Mouse (Mus musculus) hindbrain, embryonic 16.5 days (tissue): ENCODE results near the gene Elmod3. TPM values are rescaled to one million over a fixed set of nuclear protein-coding genes. Genes with fewer than 3 reads are reported as not detected.

Experiments
- ATAC-seq: fragments of 200-750 bp; cut with Nextera tagmentation; 2 replicates; pipeline ENCODE4 v1.8.0; 2017; ENCODE audit warnings: moderate TSS enrichment, moderate library complexity
- H3K27ac ChIP-seq: fragments of 300-500 bp; sonication (generic); 2 replicates; pipeline ENCODE4 v1.5.1; 2014; ENCODE audit warnings: low read depth, mild to moderate bottlenecking, control low read depth, low read length, moderate library complexity
- H3K27me3 ChIP-seq: fragments of 300-500 bp; sonication (generic); replicated peaks from 2 replicates; pipeline ENCODE4 v1.6.1; 2014; ENCODE audit warnings: low read length; ENCODE audit not compliant: control insufficient read depth, insufficient read depth
- H3K36me3 ChIP-seq: fragments of 300-500 bp; sonication (generic); 2 replicates; pipeline ENCODE4 v1.6.1; 2014; ENCODE audit warnings: mild to moderate bottlenecking, low read length, moderate library complexity, mixed read lengths; ENCODE audit not compliant: control insufficient read depth, insufficient read depth
- H3K4me1 ChIP-seq: fragments of 300-500 bp; sonication (generic); 2 replicates; pipeline ENCODE4 v1.6.1; 2014; ENCODE audit warnings: low read depth, low read length; ENCODE audit not compliant: control insufficient read depth, insufficient read depth
- H3K4me2 ChIP-seq: fragments of 300-500 bp; sonication (generic); 2 replicates; pipeline ENCODE4 v1.6.1; 2014; ENCODE audit warnings: mild to moderate bottlenecking, low read length, control low read depth, moderate library complexity
- H3K4me3 ChIP-seq: fragments of 300-500 bp; sonication (generic); 2 replicates; pipeline ENCODE4 v1.5.1; 2014; ENCODE audit warnings: mild to moderate bottlenecking, low read length, control low read depth, moderate library complexity
- H3K9ac ChIP-seq: fragments of 300-500 bp; sonication (generic); 2 replicates; pipeline ENCODE4 v1.6.1; 2014; ENCODE audit warnings: low read depth, mild to moderate bottlenecking, control low read depth, low read length, moderate library complexity
- H3K9me3 ChIP-seq: fragments of 300-500 bp; sonication (generic); 2 replicates; pipeline ENCODE4 v1.6.1; 2014; ENCODE audit warnings: mild to moderate bottlenecking, low read length, moderate library complexity; ENCODE audit not compliant: control insufficient read depth
- WGBS: fragments of 180-500 bp; shearing (Covaris S2); extraction: QIAGEN DNeasy Blood & Tissue Kit; methylation state at CpG from one replicate; pipeline ENCODE4 v1.1.7; 2014; 5-methylcytosine and 5-hydroxymethylcytosine counted together
- polyA plus RNA-seq: library from polyadenylated mRNA; unstranded; fragments of >200 nt; fragmentation: Nextera tagmentation; extraction: Ambion mirVana; gene quantifications from 2 replicates; pipeline ENCODE4 v1.2.1, GENCODE M21; 2015

Elmod3 gene
- polyA plus RNA-seq, 1 experiment from 2014 or later, result 17.3 TPM

DNA sequence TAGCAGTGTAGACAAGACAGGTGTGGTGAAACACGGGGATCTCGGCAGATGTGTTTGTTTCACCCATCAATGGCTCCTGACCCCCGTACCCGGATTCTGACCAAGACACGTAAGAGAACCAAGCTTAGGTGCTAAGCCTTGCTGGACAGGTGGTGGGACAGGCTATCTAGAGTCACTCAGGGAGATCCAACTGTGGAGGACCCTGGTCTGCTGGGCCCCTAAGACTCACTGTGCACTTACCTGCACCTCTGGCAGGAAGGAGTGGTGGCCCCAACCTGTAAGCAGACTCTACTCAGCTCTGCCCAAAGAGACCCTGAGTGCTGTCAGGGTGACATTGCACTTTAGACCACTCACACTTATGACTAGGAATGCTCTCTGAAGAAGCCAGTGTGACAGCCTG is 77.3 kb downstream of the Elmod3 start:
- no peaks in the 10 kb centered on the region for H3K9me3 ChIP-seq
- no peak overlapping the region for H3K4me2 ChIP-seq
- no peaks in the 10 kb centered on the region for H3K36me3 ChIP-seq
- no peak for ATAC-seq
- H3K27ac ChIP-seq, result peak overlapping the region; percentile 95
- WGBS, result 93% methylated on average over 5 of the region's 5 CpGs
- H3K27me3 ChIP-seq, result no peaks in the 10 kb centered on the region
- no peak overlapping the region for H3K9ac ChIP-seq
- no peak overlapping the region for H3K4me3 ChIP-seq
- peaks cover 15% of the 10 kb centered on the region for H3K4me1 ChIP-seq

DNA sequence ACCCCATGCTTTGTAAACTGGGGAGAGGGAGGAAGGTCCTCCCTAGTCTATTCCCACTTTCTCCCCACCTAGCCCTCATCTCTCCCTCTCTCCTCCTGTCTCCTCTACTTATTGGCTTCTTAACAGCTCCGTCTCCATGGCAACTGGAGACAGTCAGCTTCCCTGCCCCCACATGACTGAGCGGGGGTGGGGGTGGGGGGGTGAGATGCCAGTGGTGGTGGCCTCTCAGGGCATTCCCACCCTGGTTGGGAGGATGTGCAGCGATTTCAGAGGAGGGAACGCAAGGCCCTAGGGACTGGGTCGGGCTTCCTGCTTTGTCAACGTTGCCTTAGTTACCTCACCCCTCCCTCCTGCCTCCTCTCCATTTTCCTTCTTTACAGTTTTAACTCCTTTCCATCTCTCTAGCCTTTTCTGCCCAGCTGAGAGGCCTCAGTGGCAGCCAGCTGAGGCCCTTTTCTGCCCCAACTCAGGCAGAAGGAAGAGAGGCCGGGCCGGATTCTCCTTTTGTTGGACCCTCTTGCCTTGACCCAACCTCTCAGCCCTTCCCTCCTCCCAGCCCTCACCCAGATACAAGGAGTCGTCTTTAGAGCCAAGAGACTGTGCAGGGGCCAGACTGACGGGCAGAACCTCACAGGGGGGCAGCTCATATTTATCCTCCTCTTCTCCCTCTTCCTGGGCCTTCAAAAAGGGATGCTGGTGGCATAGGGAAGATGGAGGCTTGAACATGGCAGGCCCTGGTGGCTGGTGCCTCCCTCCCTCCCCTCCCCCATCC is 78.1 kb downstream of the Elmod3 start:
- peak overlapping the region; percentile 51 for H3K4me2 ChIP-seq
- H3K36me3 ChIP-seq, result no peaks in the 10 kb centered on the region
- H3K4me1 ChIP-seq, result peaks cover 15% of the 10 kb centered on the region
- H3K27me3 ChIP-seq, result no peaks in the 10 kb centered on the region
- H3K4me3 ChIP-seq, result peak overlapping the region; percentile 5; the same call in 1 of the 2 replicates
- peak; percentile 93 for ATAC-seq
- peak overlapping the region; percentile 95 for H3K27ac ChIP-seq
- no peaks in the 10 kb centered on the region for H3K9me3 ChIP-seq
- WGBS, result 3% methylated on average over 10 of the region's 10 CpGs
- H3K9ac ChIP-seq, result peak overlapping the region; percentile 58

DNA sequence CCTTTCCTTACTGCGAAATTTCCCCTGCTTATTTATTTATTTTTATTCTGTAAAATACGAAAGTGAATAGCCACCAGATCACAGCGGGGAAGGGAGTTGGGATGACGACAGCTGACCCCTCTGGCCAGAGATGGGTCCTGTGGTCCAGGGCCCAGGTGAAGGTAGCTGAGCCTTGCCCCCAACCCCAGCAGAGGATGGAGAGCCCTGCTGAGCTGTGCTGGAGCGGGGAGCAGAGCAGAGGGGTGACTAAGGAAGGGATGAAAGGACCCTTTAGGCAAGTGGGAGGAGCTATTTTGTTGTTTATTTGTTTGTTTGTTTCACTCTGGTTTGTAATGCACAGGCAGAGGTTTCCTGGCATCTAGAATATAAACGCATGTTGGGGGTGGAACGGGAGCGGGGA is 78.9 kb downstream of the Elmod3 start:
- no peaks in the 10 kb centered on the region for H3K9me3 ChIP-seq
- no peaks in the 10 kb centered on the region for H3K27me3 ChIP-seq
- WGBS, result 15% methylated on average over 8 of the region's 8 CpGs
- H3K9ac ChIP-seq, result peak overlapping the region; percentile 58
- peak; percentile 6 for ATAC-seq
- H3K4me2 ChIP-seq, result peak overlapping the region; percentile 51
- peak overlapping the region; percentile 95 for H3K27ac ChIP-seq
- no peaks in the 10 kb centered on the region for H3K36me3 ChIP-seq
- H3K4me1 ChIP-seq, result peaks cover 15% of the 10 kb centered on the region
- peak overlapping the region; percentile 6; the same call in 1 of the 2 replicates for H3K4me3 ChIP-seq

DNA sequence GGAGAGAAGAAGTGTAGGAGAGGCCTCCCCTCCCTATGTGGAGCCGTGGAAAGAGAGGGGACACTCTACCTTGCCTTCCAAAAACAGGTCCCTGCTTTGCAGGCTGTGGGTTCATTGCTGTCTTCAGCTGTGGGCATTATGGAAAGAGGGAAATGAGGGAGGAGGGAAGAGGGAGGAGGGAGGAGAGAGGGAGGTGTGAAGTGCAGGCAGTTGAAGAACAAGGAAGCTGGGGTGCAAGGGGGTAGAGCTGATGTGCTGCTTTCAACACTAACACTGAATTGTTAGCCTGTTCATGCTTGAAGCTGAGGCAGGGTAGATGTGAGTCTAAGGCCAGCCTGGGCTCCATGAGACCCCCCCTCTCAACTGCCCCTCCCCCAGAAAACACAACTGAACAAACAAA is 79.4 kb downstream of the Elmod3 start:
- Histone ChIP-seq H3K9me3 (no peaks in the 10 kb centered on the region), H3K27me3 (no peaks in the 10 kb centered on the region), H3K27ac (peak overlapping the region; percentile 95), H3K4me1 (peaks cover 19% of the 10 kb centered on the region), H3K36me3 (no peaks in the 10 kb centered on the region), H3K9ac (peak overlapping the region; percentile 7; the same call in 1 of the 2 replicates), H3K4me2 (no peak overlapping the region; the same call in 1 of the 2 replicates), H3K4me3 (no peak overlapping the region)
- no peak for ATAC-seq
- WGBS, result 88% methylated on average over 1 of the region's 1 CpGs

Other genes starting within 250 kb of the Elmod3 start
- 22.1 and 22.9 TPM in 2 replicates for gene Tmem150a, start 243.0 kb downstream of the Elmod3 start, polyA plus RNA-seq
- gene Rnf181, start 231.5 kb downstream of the Elmod3 start, polyA plus RNA-seq, result 127 and 137 TPM in 2 replicates
- gene Vamp5, start 217.9 kb downstream of the Elmod3 start, polyA plus RNA-seq, result 16.2 and 20.1 TPM in 2 replicates
- 28.5 and 29.4 TPM in 2 replicates for gene Vamp8, start 207.7 kb downstream of the Elmod3 start, polyA plus RNA-seq
- 15.8 and 18.5 TPM in 2 replicates for gene Ggcx, start 184.1 kb downstream of the Elmod3 start, polyA plus RNA-seq
- 300 and 327 TPM in 2 replicates for gene Mat2a, start 158.9 kb downstream of the Elmod3 start, polyA plus RNA-seq
- 0.29 and 0.36 TPM in 2 replicates for gene Sh2d6, start 76.7 kb downstream of the Elmod3 start, polyA plus RNA-seq
- gene Capg, start 54.0 kb downstream of the Elmod3 start, polyA plus RNA-seq, result 9.0 and 10.2 TPM in 2 replicates
- 7.0 and 8.4 TPM in 2 replicates for gene Retsat, start 62 bp upstream of the Elmod3 start, polyA plus RNA-seq
- 35.6 and 38.9 TPM in 2 replicates for gene Tgoln1, start 18.6 kb upstream of the Elmod3 start, polyA plus RNA-seq
- gene Tcf7l1, start 190.8 kb upstream of the Elmod3 start, polyA plus RNA-seq, result 6.3 and 8.1 TPM in 2 replicates